Mouse (Mus musculus): Measurements from ENCODE around the gene Nexn. TPM values are rescaled to one million over a fixed set of nuclear protein-coding genes. Genes with fewer than 3 reads are reported as not detected.

Nexn gene
- polyA plus RNA-seq, 1 experiment from 2014 or later: 2.5 TPM

DNA sequence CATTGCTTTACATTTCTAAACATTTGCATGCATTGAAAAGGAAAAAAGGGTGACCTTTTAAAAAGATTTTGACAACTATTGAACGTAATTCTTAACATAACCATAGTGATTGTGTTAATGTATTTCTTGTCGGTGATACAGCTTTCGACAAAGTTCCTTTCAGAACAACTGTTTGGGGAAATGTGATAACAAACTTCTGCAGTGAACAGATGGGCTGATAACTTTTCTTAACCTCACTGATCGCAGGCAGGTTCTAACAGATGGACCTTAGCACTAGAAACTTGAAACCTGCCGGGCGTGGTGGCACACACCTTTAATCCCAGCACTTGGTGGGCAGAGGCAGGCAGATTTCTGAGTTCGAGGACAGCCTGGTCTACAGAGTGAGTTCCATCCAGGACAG, 37.3 kb downstream of the Nexn start:
- Histone ChIP-seq H3K4me1 (peaks cover 24% of the 10 kb centered on the region), H3K27ac (no peak overlapping the region), H3K27me3 (replicated peaks) (no peaks in the 10 kb centered on the region), H3K4me2 (no peak overlapping the region), H3K9me3 (replicated peaks) (no peaks in the 10 kb centered on the region), H3K36me3 (peaks cover 91% of the 10 kb centered on the region), H3K9ac (no peak overlapping the region), H3K4me3 (no peak overlapping the region)
- ATAC-seq: no peak
- WGBS (ENCODE audit: insufficient replicate concordance): 74% methylated on average over 7 of the region's 7 CpGs

DNA sequence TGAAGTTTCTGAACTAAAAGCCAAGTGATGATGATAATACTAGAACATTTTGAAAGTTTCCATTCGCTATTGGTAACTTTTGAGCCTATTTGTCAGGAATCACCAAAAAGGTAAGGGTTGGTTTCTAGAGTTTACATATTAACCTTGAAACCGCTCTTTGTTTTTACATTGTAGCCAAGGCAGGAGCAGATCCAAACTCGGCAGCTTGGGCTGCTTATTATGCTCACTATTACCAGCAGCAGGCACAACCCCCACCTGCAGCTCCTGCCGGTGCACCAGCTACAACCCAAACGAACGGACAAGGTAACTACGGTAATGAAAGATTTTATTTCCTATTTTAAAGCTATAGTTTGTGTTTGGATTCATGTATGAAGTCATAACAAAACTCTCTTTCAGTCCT, 40.2 kb downstream of the Nexn start:
- H3K36me3 ChIP-seq: peaks cover 96% of the 10 kb centered on the region
- H3K9me3 ChIP-seq (replicated peaks): no peaks in the 10 kb centered on the region
- no peak overlapping the region for H3K4me3 ChIP-seq
- H3K9ac ChIP-seq: no peak overlapping the region
- H3K4me1 ChIP-seq: peaks cover 14% of the 10 kb centered on the region; the same call in 1 of the 2 replicates
- ATAC-seq: no peak
- H3K4me2 ChIP-seq: no peak overlapping the region
- WGBS (ENCODE audit: insufficient replicate concordance): 88% methylated on average over 7 of the region's 7 CpGs
- H3K27ac ChIP-seq: no peak overlapping the region
- H3K27me3 ChIP-seq (replicated peaks): no peaks in the 10 kb centered on the region

DNA sequence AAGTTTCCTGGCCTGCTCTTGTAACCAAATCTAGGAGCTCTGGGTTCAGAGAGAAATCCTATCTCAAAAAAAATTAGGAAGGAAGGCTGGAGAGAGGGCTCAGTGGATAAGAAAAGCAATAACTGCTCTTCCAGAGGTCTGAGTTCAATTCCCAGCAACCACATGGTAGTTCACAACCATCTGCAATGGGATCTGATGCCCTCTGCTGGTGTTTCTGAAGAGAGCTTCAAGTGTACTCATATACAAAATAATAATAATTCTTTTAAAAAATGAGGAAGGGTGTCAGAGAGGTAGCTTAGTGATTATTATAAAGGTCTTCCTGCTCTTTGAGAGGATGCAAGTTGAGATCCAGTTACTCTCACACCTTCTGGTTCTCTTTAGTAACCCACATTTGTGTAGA, 41.2 kb downstream of the Nexn start:
- Histone ChIP-seq H3K4me2 (no peak overlapping the region), H3K27ac (no peak overlapping the region), H3K36me3 (peaks cover 97% of the 10 kb centered on the region), H3K4me3 (no peak overlapping the region), H3K9me3 (replicated peaks) (no peaks in the 10 kb centered on the region), H3K27me3 (replicated peaks) (no peaks in the 10 kb centered on the region), H3K4me1 (peaks cover 9% of the 10 kb centered on the region; the same call in 1 of the 2 replicates), H3K9ac (no peak overlapping the region)
- ATAC-seq: no peak

DNA sequence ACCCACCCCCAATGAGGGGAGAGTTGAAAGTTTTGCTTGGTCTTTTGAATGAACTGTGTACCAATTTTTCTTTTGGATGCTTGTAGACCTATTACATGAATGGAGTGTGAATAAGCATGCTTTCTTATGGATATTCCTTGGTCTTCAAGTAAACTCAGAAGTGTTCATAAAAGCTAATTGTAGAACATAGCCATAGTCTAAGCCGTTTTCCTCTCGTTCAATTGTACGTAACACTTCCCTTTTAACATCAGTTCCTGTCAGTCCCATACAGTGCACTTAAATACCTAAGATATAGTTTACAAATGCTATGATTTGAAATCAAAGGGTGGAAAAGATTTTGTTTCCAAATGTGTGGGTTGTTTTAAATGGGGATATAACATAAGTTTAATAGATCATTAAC, 52.7 kb downstream of the Nexn start:
- WGBS (ENCODE audit: insufficient replicate concordance): 36% methylated on average over 3 of the region's 3 CpGs

DNA sequence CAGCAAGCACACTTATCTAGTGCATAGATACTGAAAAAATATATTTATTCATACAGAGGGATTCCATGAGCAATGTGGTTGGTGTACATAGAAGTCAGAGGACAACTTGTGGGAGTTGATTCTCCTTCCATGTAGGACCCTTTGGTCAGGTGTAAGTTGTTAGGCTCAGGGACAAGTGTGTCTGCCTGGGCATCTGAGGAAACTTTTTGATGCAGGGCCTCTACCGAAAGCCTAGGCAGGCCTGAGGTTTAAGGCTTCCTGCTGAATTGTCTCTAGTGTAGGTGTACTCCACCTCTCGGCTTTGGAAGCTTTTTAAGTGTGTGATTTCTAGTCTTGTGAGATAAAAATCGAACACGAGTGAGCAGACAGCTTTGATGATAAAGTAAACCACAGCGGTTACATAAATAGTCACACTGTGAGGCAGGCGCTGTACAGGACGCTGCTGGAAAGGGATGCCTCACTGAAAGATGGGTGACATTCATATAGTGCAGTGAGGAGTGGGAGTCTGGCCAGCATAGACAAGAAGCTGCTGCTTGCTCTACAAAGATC, 54.3 kb downstream of the Nexn start:
- peak overlapping the region; percentile 95 for H3K27ac ChIP-seq
- no peak for ATAC-seq
- no peaks in the 10 kb centered on the region for H3K9me3 ChIP-seq (replicated peaks)
- H3K4me1 ChIP-seq: peaks cover 42% of the 10 kb centered on the region
- 3% methylated on average over 7 of the region's 7 CpGs for WGBS (ENCODE audit: insufficient replicate concordance)
- peaks cover 48% of the 10 kb centered on the region for H3K36me3 ChIP-seq
- H3K4me3 ChIP-seq: peak overlapping the region; percentile 95
- H3K9ac ChIP-seq: peak overlapping the region; percentile 99
- H3K4me2 ChIP-seq: peak overlapping the region; percentile 88
- H3K27me3 ChIP-seq (replicated peaks): no peaks in the 10 kb centered on the region

More for the DNA sequence above, 52.7 kb downstream of the Nexn start:
- Histone ChIP-seq H3K4me3 (peak overlapping the region; percentile 95), H3K4me1 (peaks cover 27% of the 10 kb centered on the region), H3K9ac (0 out of 2 replicates have a peak overlapping the region, but pooled peaks have one; percentile 99), H3K27me3 (replicated peaks) (no peaks in the 10 kb centered on the region), H3K4me2 (peak overlapping the region; percentile 88), H3K36me3 (peaks cover 55% of the 10 kb centered on the region), H3K9me3 (replicated peaks) (no peaks in the 10 kb centered on the region), H3K27ac (no peak overlapping the region)
- ATAC-seq: no peak

DNA sequence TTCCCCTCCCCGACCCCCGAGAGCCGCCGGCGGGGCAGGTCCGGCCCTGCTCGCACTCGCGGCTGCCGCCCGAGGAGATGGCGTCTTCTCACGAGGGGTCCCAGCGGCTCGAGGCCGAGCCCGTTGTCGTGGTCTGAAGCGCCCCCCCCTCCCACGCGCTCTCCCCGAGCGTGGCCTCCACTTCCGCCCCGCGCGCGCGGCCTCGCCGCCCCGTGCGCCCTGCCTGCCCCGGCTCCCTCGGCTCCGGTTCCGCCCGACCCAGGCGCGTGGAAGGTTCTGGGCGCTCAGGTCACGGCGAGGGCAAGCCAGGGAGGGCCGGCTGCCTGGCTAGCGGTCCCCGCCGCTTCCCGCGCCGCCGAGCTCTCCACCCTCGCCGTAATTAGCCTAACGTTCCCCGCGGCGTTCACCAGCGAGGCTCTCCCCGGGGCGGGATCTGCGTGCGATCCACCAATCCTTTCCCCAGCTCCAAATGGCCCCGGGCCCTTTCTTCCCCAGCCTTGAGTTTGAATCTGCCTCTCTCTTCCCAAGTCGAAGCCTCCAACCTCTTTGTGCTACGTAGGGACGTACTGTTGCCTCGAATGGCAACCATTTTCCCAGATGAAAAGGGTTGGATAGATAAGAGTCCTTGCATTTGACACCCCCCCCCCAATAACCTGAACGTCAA, 55.3 kb downstream of the Nexn start:
- no peaks in the 10 kb centered on the region for H3K9me3 ChIP-seq (replicated peaks)
- peaks cover 46% of the 10 kb centered on the region for H3K4me1 ChIP-seq
- peak overlapping the region; percentile 95 for H3K4me3 ChIP-seq
- H3K9ac ChIP-seq: peak overlapping the region; percentile 99
- H3K27ac ChIP-seq: peak overlapping the region; percentile 95
- ATAC-seq: peak; percentile 50
- peak overlapping the region; percentile 88 for H3K4me2 ChIP-seq
- no peaks in the 10 kb centered on the region for H3K27me3 ChIP-seq (replicated peaks)
- H3K36me3 ChIP-seq: peaks cover 39% of the 10 kb centered on the region
- WGBS (ENCODE audit: insufficient replicate concordance): 1% methylated on average over 67 of the region's 68 CpGs

DNA sequence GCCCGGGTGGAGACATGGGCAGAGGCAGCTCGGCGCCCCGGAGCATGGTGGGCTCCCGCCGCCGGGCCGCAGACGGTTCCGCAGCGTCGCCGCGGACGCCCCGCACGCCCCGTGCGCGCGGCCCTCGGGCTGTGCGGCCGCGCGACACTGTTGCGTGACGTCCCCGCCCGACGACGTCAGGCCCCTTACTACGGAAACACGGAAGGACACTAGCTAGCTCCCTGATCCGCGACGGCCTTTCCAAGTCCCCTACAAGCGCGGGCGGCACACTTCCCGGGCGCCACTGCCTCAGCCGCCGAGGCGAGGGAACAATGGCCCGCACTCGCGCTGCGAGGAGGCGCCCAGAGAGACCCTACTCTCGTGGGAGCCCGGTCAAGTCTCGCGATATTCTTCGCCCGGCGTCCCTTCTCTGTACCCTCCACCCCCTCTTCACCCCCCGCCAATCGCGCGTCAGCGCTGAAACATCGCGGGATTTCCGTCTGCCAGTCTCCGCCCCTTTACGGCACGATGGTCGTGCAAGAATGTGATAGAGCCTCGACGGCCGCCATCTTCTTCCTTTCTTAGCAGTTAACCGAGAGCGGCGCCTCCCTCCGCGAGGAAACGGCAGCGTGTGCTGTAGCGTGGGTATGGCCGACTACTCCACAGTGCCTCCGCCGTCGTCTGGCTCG, 56.0 kb downstream of the Nexn start, which contains the start of the genes Dnajb4 and Fubp1:
Gene Dnajb4 (minus strand): TSS at position 336 of the 668 bp plus-strand sequence.
Gene Fubp1 (plus strand): TSS at position 456 of the 668 bp plus-strand sequence.
- H3K27ac ChIP-seq: peak within 1 kb of the TSS; percentile 97
- peak; percentile 92 for ATAC-seq
- peak within 1 kb of the TSS; percentile 88 for H3K4me2 ChIP-seq
- H3K27me3 ChIP-seq (replicated peaks): no peaks in the 10 kb centered on the region
- H3K9ac ChIP-seq: peak within 1 kb of the TSS; percentile 99
- H3K36me3 ChIP-seq: peaks cover 32% of the 10 kb centered on the region
- H3K4me3 ChIP-seq: peak within 1 kb of the TSS; percentile 95
- H3K9me3 ChIP-seq (replicated peaks): no peaks in the 10 kb centered on the region
- under 1% methylated on average over 85 of the region's 85 CpGs for WGBS (ENCODE audit: insufficient replicate concordance)
- H3K4me1 ChIP-seq: peaks cover 46% of the 10 kb centered on the region

DNA sequence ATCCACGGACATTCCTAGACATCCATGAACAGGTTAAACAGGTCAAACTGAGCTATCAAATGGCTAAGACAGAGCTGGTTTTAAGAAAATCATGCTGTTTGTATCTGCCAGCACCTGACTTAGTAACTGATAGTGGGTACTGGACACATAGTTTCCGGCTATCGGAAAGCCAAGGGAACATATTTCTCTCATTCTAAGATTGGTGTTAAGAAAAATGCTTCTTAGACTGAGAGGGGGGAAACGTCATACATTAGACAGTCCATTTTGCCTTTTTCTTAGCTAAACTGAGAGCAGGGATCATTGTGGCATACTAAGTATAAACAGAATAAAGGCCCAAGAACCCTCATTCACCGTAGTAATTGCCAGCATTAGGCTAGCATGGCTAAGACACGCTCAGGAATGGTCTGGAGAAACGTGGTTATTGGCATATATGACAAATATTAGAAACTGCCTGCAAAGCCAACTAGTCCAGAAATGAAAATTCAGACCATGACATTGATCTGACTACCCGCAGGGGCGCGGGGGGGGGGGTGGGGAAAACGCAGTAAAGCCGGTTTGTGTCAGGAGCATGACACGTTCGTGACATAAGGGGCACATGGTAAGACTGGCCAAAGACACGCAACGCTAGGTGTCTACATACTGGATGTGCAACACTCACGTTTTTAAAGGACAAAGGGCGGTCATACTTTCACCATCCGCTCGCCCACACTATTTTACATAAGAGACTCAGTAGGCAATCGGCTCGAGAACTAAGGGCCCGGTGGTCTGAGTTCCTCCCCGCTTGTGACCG, 56.8 kb downstream of the Nexn start:
- Histone ChIP-seq H3K27me3 (replicated peaks) (no peaks in the 10 kb centered on the region), H3K9ac (peak overlapping the region; percentile 99), H3K9me3 (replicated peaks) (no peaks in the 10 kb centered on the region), H3K4me2 (peak overlapping the region; percentile 86), H3K27ac (peak overlapping the region; percentile 97), H3K4me3 (peak overlapping the region; percentile 95), H3K36me3 (peaks cover 26% of the 10 kb centered on the region), H3K4me1 (peaks cover 50% of the 10 kb centered on the region)
- WGBS (ENCODE audit: insufficient replicate concordance): 5% methylated on average over 25 of the region's 25 CpGs
- peak; percentile 22 for ATAC-seq

DNA sequence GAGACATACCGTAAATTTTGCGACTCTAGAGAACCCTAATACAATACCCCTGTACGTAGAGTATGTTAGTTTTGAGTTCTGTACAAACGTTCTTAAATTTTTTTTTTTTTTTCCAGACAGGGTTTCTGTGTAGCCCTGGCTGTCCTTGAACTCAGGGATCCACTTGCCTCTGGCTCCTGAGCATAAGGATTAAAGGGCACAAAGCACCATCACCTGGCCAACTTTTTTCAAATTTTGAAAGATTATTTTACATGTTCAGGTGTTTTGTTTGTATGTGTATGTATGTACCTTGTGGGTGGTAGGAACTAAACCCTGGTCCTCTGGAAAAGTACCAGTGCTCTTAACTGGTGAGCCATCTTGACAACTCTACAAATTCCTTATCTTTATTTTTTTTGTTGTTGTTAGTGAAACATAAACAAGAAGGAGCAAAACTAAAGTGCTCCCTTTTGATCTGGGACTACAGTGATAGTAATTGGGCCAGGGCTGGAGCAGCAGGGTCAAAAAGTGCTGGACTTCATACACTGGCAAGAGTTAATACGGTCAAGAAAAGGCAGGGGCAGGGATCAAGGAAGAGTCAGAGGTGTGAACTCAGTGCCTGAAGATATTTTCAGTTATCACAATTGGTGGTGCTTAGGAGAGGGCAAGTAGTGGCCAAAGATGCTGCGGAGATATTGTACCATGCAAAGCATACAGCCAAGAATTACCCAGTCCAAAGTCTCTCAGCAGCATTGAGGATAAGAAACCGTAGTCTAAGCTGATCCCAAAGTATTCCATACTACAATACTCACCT, 57.9 kb downstream of the Nexn start:
- Histone ChIP-seq H3K27ac (peak overlapping the region; percentile 7; the same call in 1 of the 2 replicates), H3K27me3 (replicated peaks) (no peaks in the 10 kb centered on the region), H3K4me3 (peak overlapping the region; percentile 95), H3K9me3 (replicated peaks) (no peaks in the 10 kb centered on the region), H3K4me1 (peaks cover 58% of the 10 kb centered on the region), H3K4me2 (peak overlapping the region; percentile 86), H3K36me3 (peaks cover 24% of the 10 kb centered on the region), H3K9ac (no peak overlapping the region)
- WGBS (ENCODE audit: insufficient replicate concordance): 85% methylated on average over 7 of the region's 7 CpGs
- ATAC-seq: no peak

DNA sequence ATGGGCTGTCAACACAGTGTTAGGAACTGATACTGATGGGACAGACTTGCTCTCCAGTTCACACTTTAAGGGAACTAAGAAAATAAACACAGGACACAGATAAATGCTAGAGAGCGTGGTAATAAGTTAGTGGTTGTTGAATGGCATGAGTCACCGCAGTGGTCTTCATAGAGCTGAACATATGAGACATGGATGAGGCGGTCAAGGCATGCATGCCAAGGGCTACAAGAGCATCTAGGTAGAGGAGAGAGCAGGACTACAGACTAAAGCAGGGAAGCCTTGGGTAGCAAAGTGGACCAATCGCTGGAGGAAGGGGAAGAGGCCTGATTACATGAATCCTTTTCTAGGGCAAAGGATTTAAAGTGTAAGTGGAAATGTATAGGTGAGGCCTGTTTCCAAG, 59.0 kb downstream of the Nexn start:
- Histone ChIP-seq H3K4me1 (peaks cover 46% of the 10 kb centered on the region), H3K4me3 (no peak overlapping the region), H3K4me2 (no peak overlapping the region), H3K9ac (no peak overlapping the region), H3K36me3 (peaks cover 13% of the 10 kb centered on the region), H3K27ac (no peak overlapping the region), H3K27me3 (replicated peaks) (no peaks in the 10 kb centered on the region), H3K9me3 (replicated peaks) (no peaks in the 10 kb centered on the region)
- WGBS (ENCODE audit: insufficient replicate concordance): 89% methylated on average over 4 of the region's 4 CpGs
- ATAC-seq: no peak

DNA sequence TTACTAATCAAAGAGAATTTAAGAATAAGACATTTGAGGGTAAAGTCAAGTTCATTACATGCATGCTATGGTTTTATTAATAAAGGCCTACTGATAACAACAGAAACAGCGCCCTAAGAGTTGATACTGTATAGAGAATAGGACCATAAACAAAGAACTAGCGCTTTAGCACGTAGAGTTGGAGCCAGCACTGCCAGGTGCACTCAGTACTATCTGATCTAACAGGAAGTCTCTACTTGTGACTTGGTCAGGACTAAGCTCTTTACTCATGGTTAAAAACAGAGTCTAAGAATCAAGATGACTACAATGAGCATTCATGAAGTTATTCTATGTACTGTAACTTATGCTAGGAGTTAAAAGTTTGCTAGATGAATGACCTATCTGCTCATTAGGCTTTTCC, 61.6 kb downstream of the Nexn start:
- H3K27ac ChIP-seq: no peak overlapping the region
- no peak for ATAC-seq
- WGBS (ENCODE audit: insufficient replicate concordance): 66% methylated on average over 3 of the region's 3 CpGs
- H3K27me3 ChIP-seq (replicated peaks): no peaks in the 10 kb centered on the region
- H3K4me2 ChIP-seq: no peak overlapping the region
- H3K4me3 ChIP-seq: no peak overlapping the region
- H3K36me3 ChIP-seq: peaks cover 9% of the 10 kb centered on the region
- H3K4me1 ChIP-seq: peaks cover 40% of the 10 kb centered on the region
- no peaks in the 10 kb centered on the region for H3K9me3 ChIP-seq (replicated peaks)
- H3K9ac ChIP-seq: no peak overlapping the region

Measured in liver, embryonic 12.5 days (tissue).